Mouse (Mus musculus) midbrain, embryonic 12.5 days (tissue): Measurements from ENCODE around the gene 4930402F06Rik. TPM values are rescaled to one million over a fixed set of nuclear protein-coding genes. Genes with fewer than 3 reads are reported as not detected.

Source experiments
- ATAC-seq: fragments of 200-750 bp; cut with Nextera tagmentation; 2 replicates; pipeline ENCODE4 v1.8.0; 2017; ENCODE audit warnings: low read depth, moderate TSS enrichment, moderate library complexity; ENCODE audit not compliant: low FRiP score
- H3K27ac ChIP-seq: fragments of 300-500 bp; sonication (generic); replicated peaks from 2 replicates; pipeline ENCODE4 v1.5.1; 2016; ENCODE audit warnings: mild to moderate bottlenecking
- H3K27me3 ChIP-seq: fragments of 300-500 bp; sonication (generic); 2 replicates; pipeline ENCODE4 v1.6.1; 2016; ENCODE audit warnings: mild to moderate bottlenecking
- H3K36me3 ChIP-seq: fragments of 300-500 bp; sonication (generic); 2 replicates; pipeline ENCODE4 v1.6.1; 2016
- H3K4me1 ChIP-seq: fragments of 300-500 bp; sonication (generic); 2 replicates; pipeline ENCODE4 v1.6.1; 2016
- H3K4me2 ChIP-seq: fragments of 300-500 bp; sonication (generic); replicated peaks from 2 replicates; pipeline ENCODE4 v1.6.1; 2016; ENCODE audit warnings: mild to moderate bottlenecking, moderate library complexity
- H3K4me3 ChIP-seq: fragments of 300-500 bp; sonication (generic); 2 replicates; pipeline ENCODE4 v1.5.1; 2016; ENCODE audit warnings: mild to moderate bottlenecking
- H3K9ac ChIP-seq: fragments of 300-500 bp; sonication (generic); replicated peaks from 2 replicates; pipeline ENCODE4 v1.6.1; 2016; ENCODE audit warnings: mild to moderate bottlenecking, moderate library complexity
- H3K9me3 ChIP-seq: fragments of 300-500 bp; sonication (generic); 2 replicates; pipeline ENCODE4 v1.6.1; 2016; ENCODE audit warnings: mild to moderate bottlenecking
- WGBS: fragments of 180-500 bp; shearing (Covaris S2); methylation state at CpG from one replicate; pipeline ENCODE4 v1.1.7; 2016; 5-methylcytosine and 5-hydroxymethylcytosine counted together
- polyA plus RNA-seq: library from polyadenylated mRNA; unstranded; fragments of >200 nt; fragmentation: Nextera tagmentation; extraction: Ambion mirVana; gene quantifications from 2 replicates; pipeline ENCODE4 v1.2.1, GENCODE M21; 2016

Gene 4930402F06Rik
- polyA plus RNA-seq, 1 experiment from 2014 or later = not detected

DNA sequence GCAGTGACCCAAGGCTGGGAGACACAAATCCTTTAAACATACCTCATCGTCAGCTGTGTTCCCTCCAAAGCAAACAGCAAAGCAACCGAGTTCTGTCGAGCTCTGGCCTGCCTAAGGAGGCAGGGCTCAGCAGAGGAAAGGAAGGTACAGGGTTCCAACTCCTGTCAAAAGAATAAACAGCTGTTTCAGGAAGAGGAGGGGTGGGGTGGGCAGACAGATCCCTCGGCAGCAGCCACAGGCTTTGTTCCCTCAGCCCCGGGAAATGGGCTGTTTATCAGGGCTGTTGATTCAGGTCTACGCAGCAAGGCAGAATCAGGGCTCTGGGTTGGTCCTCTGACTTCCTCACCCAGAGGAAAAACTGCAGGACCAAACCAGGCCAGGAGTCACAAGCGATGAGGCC is 35.5 kb upstream of the 4930402F06Rik start:
- ATAC-seq = no peak
- Histone ChIP-seq H3K27me3 (no peaks in the 10 kb centered on the region), H3K9ac (no peak overlapping the region), H3K9me3 (no peaks in the 10 kb centered on the region), H3K4me2 (no peak overlapping the region), H3K27ac (no peak overlapping the region), H3K4me1 (no peaks in the 10 kb centered on the region), H3K4me3 (no peak overlapping the region), H3K36me3 (no peaks in the 10 kb centered on the region)
- WGBS = 54% methylated on average over 7 of the region's 7 CpGs

DNA sequence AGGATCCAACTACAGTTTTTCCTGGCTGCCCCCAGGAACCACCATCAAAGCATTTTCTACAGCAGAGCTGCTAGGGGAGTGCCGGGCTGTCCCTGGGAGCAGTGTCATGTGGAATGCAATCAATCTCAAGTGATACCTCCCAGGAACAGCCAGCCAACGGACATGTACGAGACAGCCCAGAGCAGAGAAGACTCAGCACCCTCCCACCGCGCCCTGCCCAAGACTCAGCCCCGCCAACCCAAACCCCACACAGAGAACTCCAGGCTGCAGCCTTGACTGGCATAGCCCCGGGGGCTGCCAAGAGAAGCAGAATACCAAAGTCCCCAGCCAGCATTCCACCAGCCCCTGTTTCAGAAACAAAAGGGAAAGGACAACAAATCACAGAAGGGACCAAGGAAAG is 35.0 kb upstream of the 4930402F06Rik start:
- H3K36me3 ChIP-seq = no peaks in the 10 kb centered on the region
- H3K4me3 ChIP-seq = no peak overlapping the region
- no peaks in the 10 kb centered on the region for H3K27me3 ChIP-seq
- 66% methylated on average over 7 of the region's 7 CpGs for WGBS
- H3K9me3 ChIP-seq = no peaks in the 10 kb centered on the region
- H3K4me1 ChIP-seq = no peaks in the 10 kb centered on the region
- no peak for ATAC-seq
- no peak overlapping the region for H3K4me2 ChIP-seq
- no peak overlapping the region for H3K9ac ChIP-seq
- no peak overlapping the region for H3K27ac ChIP-seq

DNA sequence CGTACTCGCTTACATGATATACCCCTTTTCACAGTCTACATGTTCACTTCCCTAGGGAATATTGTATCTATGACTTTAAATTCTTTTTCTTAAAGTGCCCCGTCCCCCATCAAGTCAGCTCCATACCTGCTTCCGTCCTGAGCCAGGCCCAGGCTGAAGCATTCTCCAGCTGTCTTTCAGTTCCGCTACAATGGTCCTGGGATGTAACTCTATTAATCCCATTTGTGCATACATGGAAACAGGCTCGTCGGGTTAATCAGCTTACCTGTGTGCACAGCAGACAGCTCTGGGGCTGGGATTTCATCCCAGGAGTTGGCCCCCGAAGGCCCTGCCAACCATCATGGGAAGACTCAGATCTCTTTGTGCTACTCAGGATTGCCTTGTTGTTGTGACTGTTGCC is 33.8 kb upstream of the 4930402F06Rik start:
- H3K27me3 ChIP-seq = no peaks in the 10 kb centered on the region
- 71% methylated on average over 8 of the region's 8 CpGs for WGBS
- no peak overlapping the region for H3K4me2 ChIP-seq
- no peaks in the 10 kb centered on the region for H3K9me3 ChIP-seq
- no peak for ATAC-seq
- H3K27ac ChIP-seq = no peak overlapping the region
- H3K9ac ChIP-seq = no peak overlapping the region
- no peaks in the 10 kb centered on the region for H3K4me1 ChIP-seq
- no peaks in the 10 kb centered on the region for H3K36me3 ChIP-seq
- H3K4me3 ChIP-seq = no peak overlapping the region

DNA sequence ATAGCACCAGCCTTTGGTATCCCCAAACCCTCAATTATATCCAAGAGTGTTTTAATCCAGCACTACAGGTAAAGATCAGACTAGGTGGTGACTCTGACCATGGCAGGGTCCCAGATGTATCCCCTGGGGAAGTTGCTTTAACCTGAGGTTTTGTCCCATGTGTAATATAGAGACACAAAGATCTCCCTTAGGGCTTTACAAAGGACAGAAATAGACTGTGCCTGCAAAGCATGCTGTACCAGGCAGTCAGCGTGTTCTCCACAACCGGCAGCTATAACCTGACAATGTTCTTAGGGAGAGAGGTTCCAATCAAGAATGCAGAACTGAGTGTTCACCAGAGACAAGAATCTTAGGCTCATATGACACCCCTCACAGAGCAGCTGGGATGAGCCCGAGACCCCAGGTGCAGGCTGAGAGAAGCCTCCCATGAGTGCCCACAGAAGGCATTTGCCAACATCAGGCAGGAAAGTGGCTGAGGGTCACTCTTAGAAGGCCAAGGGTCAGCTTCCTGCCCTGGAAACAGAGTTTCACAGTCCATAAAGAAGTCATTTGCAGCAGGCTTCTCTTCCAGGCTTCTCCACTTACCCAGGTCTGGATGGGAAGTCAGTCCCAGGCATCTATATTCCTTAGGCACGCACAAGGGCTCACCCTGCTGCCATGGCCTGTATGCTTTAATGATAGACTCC is 31.8 kb upstream of the 4930402F06Rik start:
- no peak overlapping the region for H3K4me2 ChIP-seq
- H3K9me3 ChIP-seq = no peaks in the 10 kb centered on the region
- H3K27me3 ChIP-seq = no peaks in the 10 kb centered on the region
- ATAC-seq = no peak
- H3K36me3 ChIP-seq = no peaks in the 10 kb centered on the region
- H3K27ac ChIP-seq = no peak overlapping the region
- 83% methylated on average over 4 of the region's 4 CpGs for WGBS
- no peaks in the 10 kb centered on the region for H3K4me1 ChIP-seq
- H3K9ac ChIP-seq = no peak overlapping the region
- H3K4me3 ChIP-seq = no peak overlapping the region

DNA sequence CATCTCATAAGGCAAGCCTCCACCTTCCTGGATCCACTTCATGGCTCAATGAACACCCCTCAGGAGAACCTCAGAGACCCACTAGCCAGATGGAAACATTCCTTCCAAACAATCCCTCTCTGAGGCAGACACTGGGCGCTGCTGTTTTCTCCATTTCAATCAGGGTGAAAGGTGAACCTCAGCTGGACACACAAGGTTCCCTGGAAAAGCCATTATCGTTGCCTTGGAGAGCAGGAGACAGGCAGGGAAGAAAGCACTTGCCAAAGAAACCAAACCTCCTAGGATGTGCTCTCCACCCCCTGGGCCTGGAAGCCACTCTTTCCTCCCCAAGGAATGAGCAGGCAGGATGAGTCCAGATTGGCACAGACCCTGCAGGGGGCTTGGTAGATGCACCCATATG is 30.6 kb upstream of the 4930402F06Rik start:
- H3K9ac ChIP-seq = no peak overlapping the region
- ATAC-seq = no peak
- no peaks in the 10 kb centered on the region for H3K27me3 ChIP-seq
- no peak overlapping the region for H3K4me2 ChIP-seq
- H3K36me3 ChIP-seq = no peaks in the 10 kb centered on the region
- H3K9me3 ChIP-seq = no peaks in the 10 kb centered on the region
- H3K4me1 ChIP-seq = no peaks in the 10 kb centered on the region
- WGBS = 52% methylated on average over 2 of the region's 2 CpGs
- no peak overlapping the region for H3K27ac ChIP-seq
- H3K4me3 ChIP-seq = no peak overlapping the region

DNA sequence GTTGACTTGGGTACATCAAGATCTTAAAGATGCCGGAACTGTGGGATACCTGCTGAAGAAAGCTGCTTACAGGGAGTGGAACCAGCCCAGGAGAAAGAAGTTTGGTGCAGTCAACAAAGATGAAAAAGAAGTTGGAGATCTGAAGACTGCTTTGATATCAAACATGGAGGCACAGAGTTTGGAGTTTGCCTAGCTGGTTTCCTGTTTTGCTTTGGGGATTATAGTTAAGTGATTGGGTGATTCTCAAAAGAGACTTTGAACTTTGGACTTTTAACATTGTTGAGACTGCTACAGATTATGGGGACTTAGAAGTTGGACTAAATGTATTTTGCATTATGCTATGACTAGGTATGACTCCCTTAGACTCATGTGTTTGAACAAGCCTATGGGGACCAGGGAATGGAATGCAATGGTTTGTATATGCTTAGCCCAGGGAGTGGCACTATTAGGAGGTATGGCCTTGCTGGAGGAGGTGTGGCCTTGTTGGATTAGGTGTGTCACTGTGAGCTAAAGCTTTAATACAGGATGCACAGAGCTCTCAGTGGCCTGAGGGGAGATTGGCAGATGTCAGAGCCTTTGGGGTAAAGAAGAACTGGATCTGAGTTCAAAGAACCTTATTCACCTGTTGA is 26.9 kb upstream of the 4930402F06Rik start:
- H3K27ac ChIP-seq = no peak overlapping the region
- no peaks in the 10 kb centered on the region for H3K4me1 ChIP-seq
- H3K36me3 ChIP-seq = no peaks in the 10 kb centered on the region
- no peak overlapping the region for H3K4me3 ChIP-seq
- H3K4me2 ChIP-seq = no peak overlapping the region
- H3K9me3 ChIP-seq = no peaks in the 10 kb centered on the region
- ATAC-seq = no peak
- 86% methylated on average over 1 of the region's 1 CpGs for WGBS
- no peaks in the 10 kb centered on the region for H3K27me3 ChIP-seq
- no peak overlapping the region for H3K9ac ChIP-seq

DNA sequence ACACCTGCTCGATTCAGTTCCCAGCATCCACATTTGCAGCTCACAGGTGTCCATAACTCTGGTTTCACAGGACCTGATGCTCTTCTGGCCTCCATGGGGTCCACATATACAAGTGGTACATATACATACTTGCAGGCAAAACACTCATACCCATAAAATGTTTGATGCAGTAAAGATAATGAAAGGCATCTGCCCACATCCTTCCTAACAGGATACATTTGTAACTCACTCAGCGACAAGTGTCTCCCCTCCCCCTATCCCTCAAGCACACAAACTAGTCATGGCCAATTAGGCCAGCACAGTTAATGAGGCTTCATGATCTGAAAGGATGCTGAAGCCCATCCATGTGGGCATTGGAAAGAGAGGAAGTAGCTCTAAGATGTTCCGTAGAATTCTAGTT is 25.4 kb upstream of the 4930402F06Rik start:
- ATAC-seq = no peak
- Histone ChIP-seq H3K4me2 (no peak overlapping the region), H3K9me3 (no peaks in the 10 kb centered on the region), H3K4me3 (no peak overlapping the region), H3K9ac (no peak overlapping the region), H3K4me1 (no peaks in the 10 kb centered on the region), H3K36me3 (no peaks in the 10 kb centered on the region), H3K27me3 (no peaks in the 10 kb centered on the region), H3K27ac (no peak overlapping the region)
- 93% methylated on average over 3 of the region's 3 CpGs for WGBS

DNA sequence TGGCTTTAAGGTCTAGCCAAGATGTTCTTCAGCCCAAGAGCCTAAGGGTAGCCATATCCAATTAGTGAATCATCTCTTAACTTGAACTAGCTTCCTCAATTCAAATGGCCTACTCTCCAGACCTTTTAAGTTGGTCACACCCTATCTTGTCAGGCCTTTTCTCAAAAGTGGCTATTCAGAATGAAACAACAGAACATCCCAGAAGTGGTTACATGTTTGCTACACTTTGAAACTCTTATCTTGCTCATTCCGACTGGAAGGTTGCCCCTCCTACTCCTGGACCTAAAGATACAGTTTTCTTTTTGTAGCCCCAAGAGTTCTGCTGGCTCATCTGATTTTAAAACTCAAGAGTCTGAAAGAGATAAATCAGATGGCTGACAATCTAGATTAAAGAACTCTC is 23.7 kb upstream of the 4930402F06Rik start:
- H3K9me3 ChIP-seq = no peaks in the 10 kb centered on the region
- H3K36me3 ChIP-seq = no peaks in the 10 kb centered on the region
- no peak overlapping the region for H3K4me3 ChIP-seq
- no peak overlapping the region for H3K9ac ChIP-seq
- no peak overlapping the region for H3K4me2 ChIP-seq
- no peaks in the 10 kb centered on the region for H3K27me3 ChIP-seq
- H3K27ac ChIP-seq = no peak overlapping the region
- no peak for ATAC-seq
- WGBS = 83% methylated on average over 1 of the region's 1 CpGs
- H3K4me1 ChIP-seq = no peaks in the 10 kb centered on the region

DNA sequence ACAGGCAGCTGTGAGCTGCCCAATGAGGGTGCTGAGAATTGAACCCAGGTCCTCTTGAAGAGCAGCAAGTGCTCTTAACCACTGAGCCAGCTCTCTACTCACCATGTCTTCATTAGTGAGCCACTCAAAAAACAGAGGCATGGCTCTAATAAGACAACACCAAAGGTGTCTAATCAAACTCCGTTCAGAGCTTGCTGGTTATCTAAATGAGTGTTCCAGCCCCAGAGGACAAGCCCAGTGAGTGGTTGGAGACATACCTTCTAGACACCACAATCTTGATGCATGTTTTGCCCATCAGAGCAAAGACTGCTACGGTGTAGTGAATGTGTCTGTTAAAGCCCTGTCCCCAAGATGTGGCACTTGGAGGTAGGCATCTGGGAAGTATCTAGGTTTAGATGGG is 22.7 kb upstream of the 4930402F06Rik start:
- WGBS = 95% methylated on average over 2 of the region's 2 CpGs
- H3K4me1 ChIP-seq = no peaks in the 10 kb centered on the region
- no peak for ATAC-seq

DNA sequence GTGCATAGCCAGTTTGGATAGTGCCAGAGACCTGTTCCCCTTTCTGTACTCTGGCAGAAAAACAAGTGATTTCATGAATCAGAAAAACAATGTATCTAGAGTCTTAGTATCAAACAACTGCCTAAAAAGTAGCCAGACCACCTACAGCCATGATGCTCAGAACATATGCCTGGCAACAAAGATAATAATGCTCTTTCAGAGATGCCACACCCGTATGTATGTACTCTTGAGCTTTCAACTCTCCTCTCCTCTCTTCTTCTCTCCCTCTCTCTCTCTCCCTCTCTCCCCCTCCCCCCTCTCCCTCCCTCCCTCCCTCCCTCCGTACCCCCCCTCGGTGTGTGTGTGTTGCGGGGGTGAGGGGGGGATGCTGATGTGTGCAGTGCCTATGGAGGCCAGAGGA is 22.3 kb upstream of the 4930402F06Rik start:
- H3K27me3 ChIP-seq = no peaks in the 10 kb centered on the region
- H3K4me1 ChIP-seq = no peaks in the 10 kb centered on the region
- H3K4me2 ChIP-seq = no peak overlapping the region
- no peak for ATAC-seq
- no peak overlapping the region for H3K4me3 ChIP-seq
- H3K27ac ChIP-seq = no peak overlapping the region
- no peaks in the 10 kb centered on the region for H3K36me3 ChIP-seq
- H3K9me3 ChIP-seq = no peaks in the 10 kb centered on the region
- H3K9ac ChIP-seq = no peak overlapping the region
- 89% methylated on average over 3 of the region's 4 CpGs for WGBS

More for the DNA sequence above, 22.7 kb upstream of the 4930402F06Rik start:
- Histone ChIP-seq H3K4me2 (no peak overlapping the region), H3K9me3 (no peaks in the 10 kb centered on the region), H3K4me3 (no peak overlapping the region), H3K36me3 (no peaks in the 10 kb centered on the region), H3K27ac (no peak overlapping the region), H3K27me3 (no peaks in the 10 kb centered on the region), H3K9ac (no peak overlapping the region)

DNA sequence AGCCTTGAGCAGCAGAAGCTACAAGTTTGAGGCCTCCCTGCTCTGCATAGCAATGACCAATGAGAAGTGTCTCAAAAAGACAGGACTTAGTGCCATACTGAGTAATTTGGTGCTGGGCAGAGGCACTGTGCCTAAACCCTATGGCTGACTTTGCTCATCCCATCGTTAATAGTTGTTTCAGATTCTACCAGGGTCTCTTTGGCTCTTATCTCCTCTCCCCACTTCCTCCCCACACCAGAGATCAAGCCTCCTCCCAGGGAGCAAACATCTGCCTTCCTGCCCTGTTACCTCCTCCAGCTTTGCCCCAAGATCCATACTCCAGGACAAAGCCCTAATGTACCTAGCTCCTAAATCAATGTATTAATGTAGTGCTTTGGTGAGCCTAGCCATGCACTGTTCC is 20.3 kb upstream of the 4930402F06Rik start:
- H3K4me1 ChIP-seq = no peaks in the 10 kb centered on the region
- no peak overlapping the region for H3K27ac ChIP-seq
- no peaks in the 10 kb centered on the region for H3K36me3 ChIP-seq
- H3K9ac ChIP-seq = no peak overlapping the region
- H3K4me3 ChIP-seq = no peak overlapping the region
- no peaks in the 10 kb centered on the region for H3K27me3 ChIP-seq
- no peaks in the 10 kb centered on the region for H3K9me3 ChIP-seq
- 85% methylated on average over 1 of the region's 1 CpGs for WGBS
- no peak for ATAC-seq
- no peak overlapping the region for H3K4me2 ChIP-seq

DNA sequence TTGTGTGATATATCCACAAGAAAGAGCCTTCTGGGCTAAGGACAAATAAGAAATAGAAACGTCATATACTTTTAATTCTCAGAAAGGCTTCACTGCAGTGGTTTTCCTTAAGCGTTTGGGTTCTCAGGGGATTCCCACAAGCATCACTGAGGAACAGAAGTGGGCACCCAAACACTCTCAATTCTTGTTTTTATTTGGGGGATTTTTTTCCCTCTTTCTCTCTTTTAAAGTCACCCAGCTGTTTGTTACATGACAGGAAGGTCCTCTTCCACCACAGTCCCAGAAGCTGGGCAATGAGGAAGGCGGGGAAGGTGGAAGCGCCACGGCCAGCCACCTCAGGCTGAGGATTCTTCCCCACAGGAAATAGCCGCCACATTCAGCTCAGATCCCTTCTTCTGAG is 19.5 kb upstream of the 4930402F06Rik start:
- no peak overlapping the region for H3K4me3 ChIP-seq
- WGBS = 79% methylated on average over 6 of the region's 6 CpGs
- H3K36me3 ChIP-seq = no peaks in the 10 kb centered on the region
- no peak overlapping the region for H3K27ac ChIP-seq
- H3K9me3 ChIP-seq = no peaks in the 10 kb centered on the region
- H3K4me1 ChIP-seq = no peaks in the 10 kb centered on the region
- H3K4me2 ChIP-seq = no peak overlapping the region
- ATAC-seq = no peak
- H3K27me3 ChIP-seq = no peaks in the 10 kb centered on the region
- H3K9ac ChIP-seq = no peak overlapping the region

DNA sequence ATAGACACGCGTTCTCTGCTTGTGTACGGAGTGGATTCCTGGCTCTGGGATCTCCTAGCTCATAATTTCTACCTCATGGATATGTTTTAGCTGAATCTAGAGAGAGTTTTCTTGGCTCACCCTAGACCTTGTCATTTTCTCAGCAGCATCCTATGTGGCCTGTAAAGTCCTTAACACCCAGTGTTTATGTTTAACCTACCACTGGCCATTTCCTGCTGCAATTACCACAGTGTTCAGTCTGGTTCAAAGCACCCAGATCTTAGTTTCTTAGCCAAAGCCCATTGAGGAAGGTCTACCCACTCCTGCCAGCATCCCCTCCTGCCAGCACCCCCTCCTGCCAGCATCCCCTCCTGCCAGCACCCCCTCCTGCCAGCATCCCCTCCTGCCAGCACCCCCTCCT is 15.8 kb upstream of the 4930402F06Rik start:
- Histone ChIP-seq H3K4me2 (no peak overlapping the region), H3K9me3 (no peaks in the 10 kb centered on the region), H3K4me3 (no peak overlapping the region), H3K27me3 (no peaks in the 10 kb centered on the region), H3K9ac (no peak overlapping the region), H3K36me3 (no peaks in the 10 kb centered on the region), H3K4me1 (no peaks in the 10 kb centered on the region), H3K27ac (no peak overlapping the region)
- ATAC-seq = no peak
- 97% methylated on average over 3 of the region's 3 CpGs for WGBS
